Mouse (Mus musculus): ENCODE results near the gene Ppp2r2d.

GRCm38 (mm10) chr7:138843421-138843820 is 2.5 kb upstream of the Ppp2r2d start:
- TF ChIP-seq CTCF (IDR thresholded peaks at IDR 0.05; ENCODE audit: low read depth, low read length) (no peak), POLR2A (IDR thresholded peaks at IDR 0.05; ENCODE audit: borderline replicate concordance, low read depth, low read length) (no peak)
